Mouse (Mus musculus): ENCODE results near the gene Dse.

- TF ChIP-seq CTCF (IDR thresholded peaks at IDR 0.05; ENCODE audit: low read depth, low read length): no peak
- no peak for TF ChIP-seq POLR2A (IDR thresholded peaks at IDR 0.05; ENCODE audit: extremely low read depth, insufficient read depth, low read length)
These were observed 2.4 kb upstream of the Dse start for GRCm38 (mm10) chr10:34209951-34210350.

Data from liver, adult 2 months (tissue).